Mouse (Mus musculus): ENCODE results near the gene Plcd3.

DNA sequence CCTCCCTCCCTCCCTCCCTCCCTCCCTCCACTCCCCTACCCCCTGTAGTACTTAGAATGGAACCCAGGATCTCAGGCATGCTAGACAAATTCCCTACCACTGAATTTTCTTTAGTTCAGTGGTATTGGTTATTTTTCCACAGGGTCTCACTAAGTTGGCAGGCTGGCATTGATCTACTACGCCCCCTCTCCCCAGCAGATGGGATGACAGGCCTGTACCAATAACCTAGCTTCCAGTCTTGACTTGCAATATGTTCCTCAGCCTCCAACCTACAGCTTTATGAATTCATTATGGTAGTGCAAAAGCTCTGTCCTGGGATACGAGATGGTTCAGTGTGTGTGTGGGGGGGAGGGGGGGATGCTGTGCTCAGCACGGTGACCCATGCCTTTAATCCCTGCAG is 77.5 kb downstream of the Plcd3 start:
- no peak for TF ChIP-seq CTCF (IDR thresholded peaks at IDR 0.05; ENCODE audit: low read depth)
- TF ChIP-seq EP300 (IDR thresholded peaks at IDR 0.05; ENCODE audit: low read depth) = no peak
